Mouse (Mus musculus) MEL (cell line): ENCODE data around the gene Fam173b.

Experiments
- CHD1 ChIP-seq: IDR thresholded peaks from 2 replicates; pipeline ENCODE4 v1.6.1; 2012; ENCODE audit warnings: low read depth, mild to moderate bottlenecking, inconsistent platforms, low read length, improper control_type of control experiment
- CTCF ChIP-seq, 3 experiments: IDR thresholded peaks in 2 of 3; conservative IDR thresholded peaks in 1 of 3; 2 replicates each; pipeline ENCODE4 v1.5.1; 2011 to 2012; ENCODE audit warnings: low read length in 3 of 3, low read depth in 2 of 3, mild to moderate bottlenecking in 2 of 3, improper control_type of control experiment in 1 of 3, inconsistent platforms in 1 of 3, mixed read lengths in 1 of 3, moderate library complexity in 1 of 3; ENCODE audit not compliant: control insufficient read depth in 1 of 3, insufficient read depth in 1 of 3, poor library complexity in 1 of 3, severe bottlenecking in 1 of 3
- ELF1 ChIP-seq: IDR thresholded peaks from 2 replicates; pipeline ENCODE4 v1.6.1; 2014; ENCODE audit warnings: low read depth, mild to moderate bottlenecking, inconsistent platforms, low read length, improper control_type of control experiment, moderate library complexity
- EP300 ChIP-seq, 2 experiments: IDR thresholded peaks; 2 replicates each; pipeline ENCODE4 v1.6.1; 2011; ENCODE audit warnings: improper control_type of control experiment in 2 of 2, low read length in 2 of 2, low read depth in 1 of 2, mild to moderate bottlenecking in 1 of 2
- MAX ChIP-seq: IDR thresholded peaks from 2 replicates; pipeline ENCODE4 v1.6.1; 2011; ENCODE audit warnings: low read length, improper control_type of control experiment
- MYC ChIP-seq: IDR thresholded peaks from 2 replicates; pipeline ENCODE4 v1.6.1; 2011; ENCODE audit warnings: low read depth, mild to moderate bottlenecking, low read length, improper control_type of control experiment, moderate library complexity
- USF1 ChIP-seq: IDR thresholded peaks from 2 replicates; pipeline ENCODE4 v1.6.1; 2014; ENCODE audit warnings: low read depth, mild to moderate bottlenecking, inconsistent platforms, low read length, improper control_type of control experiment, moderate library complexity

DNA sequence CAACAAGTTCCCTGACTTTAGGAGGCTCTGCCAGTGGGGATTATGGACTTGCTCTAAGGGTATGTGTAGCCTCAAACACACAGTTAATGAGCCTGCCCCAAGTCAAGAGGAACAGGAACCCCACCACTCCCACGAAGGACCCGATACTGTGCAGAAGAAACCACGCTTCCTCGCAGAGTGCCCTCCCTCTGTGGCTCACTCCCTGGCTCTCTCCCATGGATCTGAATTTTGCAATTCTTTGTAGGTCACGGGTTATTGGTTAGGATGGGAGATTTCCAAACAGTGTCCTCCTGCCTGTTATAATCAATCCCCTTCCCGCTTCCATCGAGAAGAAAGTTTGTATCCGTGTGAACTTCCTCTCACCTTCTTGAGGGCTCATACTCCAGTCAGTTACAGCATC lies 30.7 kb upstream of the Fam173b start:
- no peak for TF ChIP-seq MYC
- TF ChIP-seq USF1, result no peak
- TF ChIP-seq CTCF (IDR thresholded peaks at IDR 0.05 in 2 of 3, conservative IDR thresholded peaks at IDR 0.05 in 1 of 3; ENCODE audit: control insufficient read depth in 1 of 3, insufficient read depth in 1 of 3, low read depth in 2 of 3, low read length in 3 of 3, poor library complexity in 1 of 3, severe bottlenecking in 1 of 3), result no peak
- no peak for TF ChIP-seq CHD1
- TF ChIP-seq EP300 (IDR thresholded peaks at IDR 0.05; ENCODE audit: low read depth in 1 of 2, low read length in 2 of 2), result no peak
- no peak for TF ChIP-seq MAX
- TF ChIP-seq ELF1, result no peak
